Mouse (Mus musculus) stomach, embryonic 15.5 days (tissue): ENCODE measurements around the gene Myo5c. TPM values are rescaled to one million over a fixed set of nuclear protein-coding genes. Genes with fewer than 3 reads are reported as not detected.
A peak's percentile ranks its signal among the peaks of the same experiment; 100 is the strongest.

ENCODE experiments used
- ATAC-seq: fragments of 200-750 bp; cut with Nextera tagmentation; 2 replicates; pipeline ENCODE4 v1.8.0; 2017; ENCODE audit warnings: low read depth, moderate number of reproducible peaks, moderate TSS enrichment; ENCODE audit not compliant: insufficient read depth, low FRiP score
- H3K27ac ChIP-seq: fragments of 300-500 bp; sonication (generic); 2 replicates; pipeline ENCODE4 v1.5.1; 2015; ENCODE audit warnings: mild to moderate bottlenecking, inconsistent platforms
- H3K27me3 ChIP-seq: fragments of 300-500 bp; sonication (generic); replicated peaks from 2 replicates; pipeline ENCODE4 v1.6.1; 2015; ENCODE audit warnings: inconsistent platforms
- H3K36me3 ChIP-seq: fragments of 300-500 bp; sonication (generic); 2 replicates; pipeline ENCODE4 v1.6.1; 2015; ENCODE audit warnings: inconsistent platforms
- H3K4me1 ChIP-seq: fragments of 300-500 bp; sonication (generic); 2 replicates; pipeline ENCODE4 v1.6.1; 2015; ENCODE audit warnings: inconsistent platforms
- H3K4me2 ChIP-seq: fragments of 300-500 bp; sonication (generic); 2 replicates; pipeline ENCODE4 v1.6.1; 2015; ENCODE audit warnings: mild to moderate bottlenecking, inconsistent platforms
- H3K4me3 ChIP-seq: fragments of 300-500 bp; sonication (generic); replicated peaks from 2 replicates; pipeline ENCODE4 v1.5.1; 2015; ENCODE audit warnings: inconsistent platforms
- H3K9ac ChIP-seq: fragments of 300-500 bp; sonication (generic); 2 replicates; pipeline ENCODE4 v1.6.1; 2015; ENCODE audit warnings: inconsistent platforms
- H3K9me3 ChIP-seq: fragments of 300-500 bp; sonication (generic); 2 replicates; pipeline ENCODE4 v1.6.1; 2016; ENCODE audit warnings: inconsistent platforms
- WGBS: fragments of 180-500 bp; shearing (Covaris S2); methylation state at CpG from one replicate; pipeline ENCODE4 v1.1.7; 2015; 5-methylcytosine and 5-hydroxymethylcytosine counted together
- polyA plus RNA-seq: library from polyadenylated mRNA; unstranded; fragments of >200 nt; fragmentation: Nextera tagmentation; extraction: Ambion mirVana; gene quantifications from 2 replicates; pipeline ENCODE4 v1.2.1, GENCODE M21; 2015

Myo5c gene
- polyA plus RNA-seq, 1 experiment from 2014 or later = 11.3 TPM

- H3K9me3 ChIP-seq = no peaks in the 10 kb centered on the region
- H3K9ac ChIP-seq = no peak within 1 kb of the TSS
- no peaks in the 10 kb centered on the region for H3K27me3 ChIP-seq
- peaks cover 4% of the 10 kb centered on the region for H3K36me3 ChIP-seq
- H3K4me3 ChIP-seq = no peak within 1 kb of the TSS
- ATAC-seq = no peak
- H3K4me2 ChIP-seq = no peak within 1 kb of the TSS
- no peak within 1 kb of the TSS for H3K27ac ChIP-seq
- WGBS = 89% methylated on average over 5 of the region's 5 CpGs
- H3K4me1 ChIP-seq = no peaks in the 10 kb centered on the region
Measured at GRCm38 (mm10) chr9:75347458-75347857, 115.6 kb downstream of the Myo5c start, which contains the start of gene Bcl2l10. Gene Bcl2l10 (plus strand): TSS chr9:75347758.

GRCm38 (mm10) chr9:75348066-75348465, 116.2 kb downstream of the Myo5c start:
- peaks cover 4% of the 10 kb centered on the region; the same call in 1 of the 2 replicates for H3K36me3 ChIP-seq
- ATAC-seq = no peak
- no peaks in the 10 kb centered on the region for H3K9me3 ChIP-seq
- H3K27ac ChIP-seq = no peak overlapping the region
- H3K4me3 ChIP-seq = no peak overlapping the region
- 91% methylated on average over 17 of the region's 17 CpGs for WGBS
- no peak overlapping the region for H3K4me2 ChIP-seq
- H3K27me3 ChIP-seq = no peaks in the 10 kb centered on the region
- H3K4me1 ChIP-seq = no peaks in the 10 kb centered on the region
- no peak overlapping the region for H3K9ac ChIP-seq

GRCm38 (mm10) chr9:75348641-75349040, 116.8 kb downstream of the Myo5c start:
- Histone ChIP-seq H3K4me1 (no peaks in the 10 kb centered on the region), H3K9me3 (no peaks in the 10 kb centered on the region), H3K9ac (no peak overlapping the region), H3K4me2 (no peak overlapping the region), H3K27me3 (no peaks in the 10 kb centered on the region), H3K27ac (no peak overlapping the region), H3K36me3 (peaks cover 4% of the 10 kb centered on the region; the same call in 1 of the 2 replicates), H3K4me3 (no peak overlapping the region)
- no peak for ATAC-seq
- 86% methylated on average over 3 of the region's 3 CpGs for WGBS

- H3K4me1 ChIP-seq = no peaks in the 10 kb centered on the region
- H3K36me3 ChIP-seq = no peaks in the 10 kb centered on the region
- H3K9me3 ChIP-seq = no peaks in the 10 kb centered on the region
- ATAC-seq = peak; percentile 50
- H3K9ac ChIP-seq = no peak overlapping the region
- peak overlapping the region; percentile 59; the same call in 1 of the 2 replicates for H3K27ac ChIP-seq
- H3K4me2 ChIP-seq = no peak overlapping the region
- H3K27me3 ChIP-seq = no peaks in the 10 kb centered on the region
- 68% methylated on average over 8 of the region's 8 CpGs for WGBS
- no peak overlapping the region for H3K4me3 ChIP-seq
Measured at GRCm38 (mm10) chr9:75353094-75353493, 121.3 kb downstream of the Myo5c start.

Other genes with a start within 250 kb of the Myo5c start
- 297 and 306 TPM in 2 replicates for gene Arpp19, start 194.4 kb upstream of the Myo5c start, polyA plus RNA-seq
- 11.5 and 12.9 TPM in 2 replicates for gene Myo5a, start 161.0 kb upstream of the Myo5c start, polyA plus RNA-seq
- gene Gnb5, start 74.3 kb downstream of the Myo5c start, polyA plus RNA-seq = 18.9 and 20.5 TPM in 2 replicates
- not detected in 2 replicates for gene Bcl2l10, start 115.7 kb downstream of the Myo5c start, polyA plus RNA-seq
- 48.8 and 51.1 TPM in 2 replicates for gene Mapk6, start 178.0 kb downstream of the Myo5c start, polyA plus RNA-seq
- gene Leo1, start 209.5 kb downstream of the Myo5c start, polyA plus RNA-seq = 38.8 and 39.3 TPM in 2 replicates